Mouse (Mus musculus) hindbrain, embryonic 13.5 days (tissue): ENCODE results near the gene Camk1g. TPM values are rescaled to one million over a fixed set of nuclear protein-coding genes. Genes with fewer than 3 reads are reported as not detected.

Experiments used
- ATAC-seq: fragments of 200-750 bp; cut with Nextera tagmentation; 2 replicates; pipeline ENCODE4 v1.8.0; 2017; ENCODE audit warnings: moderate TSS enrichment; ENCODE audit not compliant: low FRiP score
- H3K27ac ChIP-seq: fragments of 300-500 bp; sonication (generic); 2 replicates; pipeline ENCODE4 v1.5.1; 2015; ENCODE audit warnings: inconsistent platforms, mild to moderate bottlenecking, moderate library complexity
- H3K27me3 ChIP-seq: fragments of 300-500 bp; sonication (generic); 2 replicates; pipeline ENCODE4 v1.6.1; 2015; ENCODE audit warnings: mild to moderate bottlenecking, inconsistent platforms
- H3K36me3 ChIP-seq: fragments of 300-500 bp; sonication (generic); 2 replicates; pipeline ENCODE4 v1.6.1; 2015; ENCODE audit warnings: mild to moderate bottlenecking, inconsistent platforms
- H3K4me1 ChIP-seq: fragments of 300-500 bp; sonication (generic); replicated peaks from 2 replicates; pipeline ENCODE4 v1.6.1; 2015; ENCODE audit warnings: inconsistent platforms
- H3K4me2 ChIP-seq: fragments of 300-500 bp; sonication (generic); 2 replicates; pipeline ENCODE4 v1.6.1; 2015; ENCODE audit warnings: inconsistent platforms, mild to moderate bottlenecking, moderate library complexity
- H3K4me3 ChIP-seq: fragments of 300-500 bp; sonication (generic); 2 replicates; pipeline ENCODE4 v1.5.1; 2015; ENCODE audit warnings: mild to moderate bottlenecking, inconsistent platforms
- H3K9ac ChIP-seq: fragments of 300-500 bp; sonication (generic); 2 replicates; pipeline ENCODE4 v1.6.1; 2015; ENCODE audit warnings: mild to moderate bottlenecking, inconsistent platforms
- H3K9me3 ChIP-seq: fragments of 300-500 bp; sonication (generic); 2 replicates; pipeline ENCODE4 v1.6.1; 2016; ENCODE audit warnings: inconsistent platforms
- WGBS: fragments of 180-500 bp; shearing (Covaris S2); methylation state at CpG from one replicate; pipeline ENCODE4 v1.1.7; 2015; 5-methylcytosine and 5-hydroxymethylcytosine counted together
- polyA plus RNA-seq: library from polyadenylated mRNA; unstranded; fragments of >200 nt; fragmentation: Nextera tagmentation; extraction: Ambion mirVana; gene quantifications from 2 replicates; pipeline ENCODE4 v1.2.1, GENCODE M21; 2015

Camk1g gene
- polyA plus RNA-seq, 1 experiment from 2014 or later = 31.7 TPM

GRCm38 (mm10) chr1:193368055-193368454, 2.0 kb downstream of the Camk1g start:
- peak overlapping the region; percentile 72 for H3K27ac ChIP-seq
- H3K36me3 ChIP-seq = 0 out of 2 replicates have a peak, but pooled peaks cover 4% of the 10 kb centered on the region
- H3K9me3 ChIP-seq = no peaks in the 10 kb centered on the region
- peak overlapping the region; percentile 84 for H3K9ac ChIP-seq
- H3K27me3 ChIP-seq = no peaks in the 10 kb centered on the region
- peak overlapping the region; percentile 62 for H3K4me3 ChIP-seq
- peaks cover 44% of the 10 kb centered on the region for H3K4me1 ChIP-seq
- peak; percentile 50 for ATAC-seq
- peak overlapping the region; percentile 89 for H3K4me2 ChIP-seq
- 18% methylated on average over 10 of the region's 10 CpGs for WGBS

GRCm38 (mm10) chr1:193363801-193364231, 6.3 kb downstream of the Camk1g start:
- 72% methylated on average over 5 of the region's 5 CpGs for WGBS
- peaks cover 35% of the 10 kb centered on the region for H3K4me1 ChIP-seq
- H3K36me3 ChIP-seq = peaks cover 36% of the 10 kb centered on the region
- H3K4me3 ChIP-seq = no peak overlapping the region
- no peak overlapping the region for H3K4me2 ChIP-seq
- H3K9ac ChIP-seq = no peak overlapping the region
- H3K9me3 ChIP-seq = no peaks in the 10 kb centered on the region
- H3K27ac ChIP-seq = no peak overlapping the region
- ATAC-seq = no peak
- H3K27me3 ChIP-seq = no peaks in the 10 kb centered on the region

- H3K27ac ChIP-seq = no peak overlapping the region
- ATAC-seq = no peak
- H3K36me3 ChIP-seq = peaks cover 46% of the 10 kb centered on the region
- no peaks in the 10 kb centered on the region for H3K27me3 ChIP-seq
- 90% methylated on average over 7 of the region's 7 CpGs for WGBS
- no peak overlapping the region for H3K9ac ChIP-seq
- H3K9me3 ChIP-seq = no peaks in the 10 kb centered on the region
- H3K4me3 ChIP-seq = no peak overlapping the region
- H3K4me1 ChIP-seq = peaks cover 18% of the 10 kb centered on the region
- H3K4me2 ChIP-seq = no peak overlapping the region
Measured at GRCm38 (mm10) chr1:193362078-193362477, 8.0 kb downstream of the Camk1g start.

- no peak overlapping the region for H3K9ac ChIP-seq
Measured at GRCm38 (mm10) chr1:193361181-193361580, 8.9 kb downstream of the Camk1g start.

GRCm38 (mm10) chr1:193359199-193359598, 10.9 kb downstream of the Camk1g start:
- Histone ChIP-seq H3K9me3 (no peaks in the 10 kb centered on the region), H3K4me3 (no peak overlapping the region), H3K27ac (no peak overlapping the region), H3K9ac (no peak overlapping the region), H3K4me1 (0 out of 2 replicates have a peak, but pooled peaks cover 16% of the 10 kb centered on the region), H3K36me3 (peaks cover 60% of the 10 kb centered on the region), H3K27me3 (no peaks in the 10 kb centered on the region), H3K4me2 (no peak overlapping the region)
- ATAC-seq = no peak
- WGBS = 75% methylated on average over 3 of the region's 3 CpGs

More at GRCm38 (mm10) chr1:193361181-193361580, 8.9 kb downstream of the Camk1g start:
- H3K4me1 ChIP-seq = 0 out of 2 replicates have a peak, but pooled peaks cover 16% of the 10 kb centered on the region
- H3K4me3 ChIP-seq = no peak overlapping the region
- no peak overlapping the region for H3K27ac ChIP-seq
- H3K9me3 ChIP-seq = no peaks in the 10 kb centered on the region
- H3K36me3 ChIP-seq = peaks cover 49% of the 10 kb centered on the region
- no peaks in the 10 kb centered on the region for H3K27me3 ChIP-seq
- no peak overlapping the region for H3K4me2 ChIP-seq
- no peak for ATAC-seq
- 18% methylated on average over 6 of the region's 6 CpGs for WGBS

- no peak overlapping the region for H3K27ac ChIP-seq
- no peaks in the 10 kb centered on the region for H3K4me1 ChIP-seq
- WGBS = 79% methylated on average over 3 of the region's 3 CpGs
- no peak overlapping the region for H3K4me2 ChIP-seq
- no peak overlapping the region for H3K4me3 ChIP-seq
- no peak for ATAC-seq
- H3K9me3 ChIP-seq = no peaks in the 10 kb centered on the region
- peaks cover 90% of the 10 kb centered on the region for H3K36me3 ChIP-seq
- H3K27me3 ChIP-seq = no peaks in the 10 kb centered on the region
- H3K9ac ChIP-seq = no peak overlapping the region
Measured at GRCm38 (mm10) chr1:193351583-193351982, 18.5 kb downstream of the Camk1g start.

- Histone ChIP-seq H3K9ac (no peak overlapping the region), H3K4me1 (no peaks in the 10 kb centered on the region), H3K9me3 (no peaks in the 10 kb centered on the region), H3K4me2 (no peak overlapping the region), H3K27me3 (no peaks in the 10 kb centered on the region), H3K36me3 (peaks cover 90% of the 10 kb centered on the region), H3K27ac (no peak overlapping the region), H3K4me3 (no peak overlapping the region)
- 95% methylated on average over 2 of the region's 2 CpGs for whole genome bisulfite sequencing
- no peak for ATAC-seq
Measured at GRCm38 (mm10) chr1:193350546-193350801, 19.6 kb downstream of the Camk1g start.

- H3K4me3 ChIP-seq = no peak overlapping the region
- H3K27me3 ChIP-seq = no peaks in the 10 kb centered on the region
- peaks cover 87% of the 10 kb centered on the region for H3K36me3 ChIP-seq
- no peak overlapping the region for H3K9ac ChIP-seq
- WGBS = 90% methylated on average over 10 of the region's 10 CpGs
- no peak for ATAC-seq
- H3K4me1 ChIP-seq = no peaks in the 10 kb centered on the region
- H3K27ac ChIP-seq = no peak overlapping the region
- no peaks in the 10 kb centered on the region for H3K9me3 ChIP-seq
- no peak overlapping the region for H3K4me2 ChIP-seq
Measured at GRCm38 (mm10) chr1:193349702-193350545, 20.2 kb downstream of the Camk1g start.

GRCm38 (mm10) chr1:193348261-193348962, 21.7 kb downstream of the Camk1g start:
- no peaks in the 10 kb centered on the region for H3K27me3 ChIP-seq
- peaks cover 73% of the 10 kb centered on the region for H3K36me3 ChIP-seq
- WGBS = 83% methylated on average over 9 of the region's 9 CpGs
- H3K9me3 ChIP-seq = no peaks in the 10 kb centered on the region
- no peak overlapping the region for H3K4me3 ChIP-seq
- no peak overlapping the region for H3K9ac ChIP-seq
- H3K4me2 ChIP-seq = no peak overlapping the region
- ATAC-seq = no peak
- H3K27ac ChIP-seq = no peak overlapping the region
- no peaks in the 10 kb centered on the region for H3K4me1 ChIP-seq

GRCm38 (mm10) chr1:193346908-193347307, 23.2 kb downstream of the Camk1g start:
- WGBS = 78% methylated on average over 3 of the region's 3 CpGs
- ATAC-seq = no peak
- H3K9me3 ChIP-seq = no peaks in the 10 kb centered on the region
- H3K4me3 ChIP-seq = no peak overlapping the region
- no peaks in the 10 kb centered on the region for H3K4me1 ChIP-seq
- H3K36me3 ChIP-seq = peaks cover 58% of the 10 kb centered on the region
- no peak overlapping the region for H3K9ac ChIP-seq
- no peaks in the 10 kb centered on the region for H3K27me3 ChIP-seq
- no peak overlapping the region for H3K4me2 ChIP-seq
- H3K27ac ChIP-seq = no peak overlapping the region

- ATAC-seq = no peak
- peaks cover 40% of the 10 kb centered on the region for H3K36me3 ChIP-seq
- H3K27ac ChIP-seq = no peak overlapping the region
- no peaks in the 10 kb centered on the region for H3K27me3 ChIP-seq
- no peaks in the 10 kb centered on the region for H3K4me1 ChIP-seq
- no peaks in the 10 kb centered on the region for H3K9me3 ChIP-seq
- no peak overlapping the region for H3K4me2 ChIP-seq
- H3K9ac ChIP-seq = no peak overlapping the region
- no peak overlapping the region for H3K4me3 ChIP-seq
- 48% methylated on average over 2 of the region's 2 CpGs for WGBS
Measured at GRCm38 (mm10) chr1:193344976-193345375, 25.1 kb downstream of the Camk1g start.

- Histone ChIP-seq H3K4me3 (no peak overlapping the region), H3K27ac (no peak overlapping the region), H3K36me3 (peaks cover 29% of the 10 kb centered on the region), H3K4me2 (no peak overlapping the region), H3K9me3 (no peaks in the 10 kb centered on the region), H3K9ac (no peak overlapping the region), H3K4me1 (peaks cover under 1% of the 10 kb centered on the region; the same call in 1 of the 2 replicates), H3K27me3 (no peaks in the 10 kb centered on the region)
- ATAC-seq = no peak
- 74% methylated on average over 4 of the region's 4 CpGs for WGBS
Measured at GRCm38 (mm10) chr1:193343853-193344252, 26.2 kb downstream of the Camk1g start.
